Mouse (Mus musculus): ENCODE data around the gene 1700123O20Rik.

1700123O20Rik gene

GRCm38 (mm10) chr14:54686063-54686521, at the start of gene 1700123O20Rik:
Gene 1700123O20Rik (plus strand): TSS chr14:54686216.
- DNase-seq, result peak; percentile 93

GRCm38 (mm10) chr14:54636954-54637353, 49.1 kb upstream of the 1700123O20Rik start:
- DNase-seq, result peak; percentile 52

- no peak for DNase-seq
Measured at GRCm38 (mm10) chr14:54638210-54638609, 47.8 kb upstream of the 1700123O20Rik start.

GRCm38 (mm10) chr14:54640121-54640520, 45.9 kb upstream of the 1700123O20Rik start:
- no peak for DNase-seq

GRCm38 (mm10) chr14:54640946-54641304, 45.1 kb upstream of the 1700123O20Rik start, which contains the start of gene Gm17606:
Gene Gm17606 (plus strand): TSS chr14:54640952.
- no peak for DNase-seq

- DNase-seq, result peak; percentile 94
Measured at GRCm38 (mm10) chr14:54641305-54641969, 44.6 kb upstream of the 1700123O20Rik start, which contains the start of gene Cdh24. Gene Cdh24 (minus strand): TSS chr14:54641364.

GRCm38 (mm10) chr14:54642224-54642944, 43.6 kb upstream of the 1700123O20Rik start:
- no peak for DNase-seq

- no peak for DNase-seq
Measured at GRCm38 (mm10) chr14:54643011-54643410, 43.0 kb upstream of the 1700123O20Rik start.

GRCm38 (mm10) chr14:54644294-54644693, 41.7 kb upstream of the 1700123O20Rik start:
- DNase-seq, result no peak

GRCm38 (mm10) chr14:54646455-54646854, 39.6 kb upstream of the 1700123O20Rik start:
- DNase-seq, result no peak

- no peak for DNase-seq
Measured at GRCm38 (mm10) chr14:54646898-54647636, 38.9 kb upstream of the 1700123O20Rik start.

- DNase-seq, result no peak
Measured at GRCm38 (mm10) chr14:54647900-54648299, 38.1 kb upstream of the 1700123O20Rik start.

GRCm38 (mm10) chr14:54650621-54651454, 35.2 kb upstream of the 1700123O20Rik start:
- peak; percentile 96 for DNase-seq

GRCm38 (mm10) chr14:54651556-54651955, 34.5 kb upstream of the 1700123O20Rik start:
- DNase-seq, result no peak

GRCm38 (mm10) chr14:54652787-54653186, 33.2 kb upstream of the 1700123O20Rik start:
- DNase-seq, result peak; percentile 47

GRCm38 (mm10) chr14:54653496-54653895, 32.5 kb upstream of the 1700123O20Rik start:
- peak; percentile 93 for DNase-seq

- no peak for DNase-seq
Measured at GRCm38 (mm10) chr14:54660009-54660408, 26.0 kb upstream of the 1700123O20Rik start.

GRCm38 (mm10) chr14:54664477-54665222, 21.4 kb upstream of the 1700123O20Rik start:
- no peak for DNase-seq

GRCm38 (mm10) chr14:54669381-54669780, 16.6 kb upstream of the 1700123O20Rik start:
- DNase-seq, result peak; percentile 42

- DNase-seq, result no peak
Measured at GRCm38 (mm10) chr14:54674317-54674716, 11.7 kb upstream of the 1700123O20Rik start.

- no peak for DNase-seq
Measured at GRCm38 (mm10) chr14:54676290-54676689, 9.7 kb upstream of the 1700123O20Rik start.
